Mouse (Mus musculus) lung, embryonic 14.5 days (tissue): ENCODE results near the gene Zmynd12. TPM values are rescaled to one million over a fixed set of nuclear protein-coding genes. Genes with fewer than 3 reads are reported as not detected.

Experiments used
- ATAC-seq: fragments of 200-750 bp; cut with Nextera tagmentation; 2 replicates; pipeline ENCODE4 v1.8.0; 2017; ENCODE audit warnings: mild to moderate bottlenecking, moderate TSS enrichment, moderate library complexity; ENCODE audit not compliant: insufficient read depth
- DNase-seq: peaks from one replicate; pipeline ENCODE4 v3.0.0-alpha.2; 2015
- H3K27ac ChIP-seq: fragments of 300-500 bp; sonication (generic); 2 replicates; pipeline ENCODE4 v1.5.1; 2014; ENCODE audit warnings: low read depth, mild to moderate bottlenecking, moderate library complexity
- H3K27me3 ChIP-seq: fragments of 300-500 bp; sonication (generic); 2 replicates; pipeline ENCODE4 v1.6.1; 2014; ENCODE audit warnings: low read length, control low read depth; ENCODE audit not compliant: insufficient read depth
- H3K36me3 ChIP-seq: fragments of 300-500 bp; sonication (generic); 2 replicates; pipeline ENCODE4 v1.6.1; 2014; ENCODE audit warnings: control low read depth; ENCODE audit not compliant: insufficient read depth
- H3K4me1 ChIP-seq: fragments of 300-500 bp; sonication (generic); 2 replicates; pipeline ENCODE4 v1.6.1; 2014; ENCODE audit warnings: antibody characterized with exemption, control low read depth; ENCODE audit not compliant: insufficient read depth
- H3K4me2 ChIP-seq: fragments of 300-500 bp; sonication (generic); 2 replicates; pipeline ENCODE4 v1.6.1; 2014; ENCODE audit warnings: mild to moderate bottlenecking
- H3K4me3 ChIP-seq: fragments of 300-500 bp; sonication (generic); 2 replicates; pipeline ENCODE4 v1.5.1; 2014; ENCODE audit warnings: low read depth, low read length
- H3K9ac ChIP-seq: fragments of 300-500 bp; sonication (generic); 2 replicates; pipeline ENCODE4 v1.6.1; 2014
- H3K9me3 ChIP-seq: fragments of 300-500 bp; sonication (generic); 2 replicates; pipeline ENCODE4 v1.6.1; 2016; ENCODE audit warnings: low read depth, low read length, control low read depth
- CTCF ChIP-seq: IDR thresholded peaks from 2 replicates; pipeline ENCODE4 v1.5.1; 2016; ENCODE audit warnings: antibody characterized with exemption, low read depth
- WGBS: fragments of 180-500 bp; shearing (Covaris S2); extraction: QIAGEN DNeasy Blood & Tissue Kit; methylation state at CpG from one replicate; pipeline ENCODE4 v1.1.7; 2014; 5-methylcytosine and 5-hydroxymethylcytosine counted together
- polyA plus RNA-seq: library from polyadenylated mRNA; unstranded; fragments of >200 nt; fragmentation: Nextera tagmentation; extraction: Ambion mirVana; gene quantifications from 2 replicates; pipeline ENCODE4 v1.2.1, GENCODE M21; 2014

The Zmynd12 gene
- polyA plus RNA-seq, 1 experiment from 2014 or later, result 0.16 TPM

DNA sequence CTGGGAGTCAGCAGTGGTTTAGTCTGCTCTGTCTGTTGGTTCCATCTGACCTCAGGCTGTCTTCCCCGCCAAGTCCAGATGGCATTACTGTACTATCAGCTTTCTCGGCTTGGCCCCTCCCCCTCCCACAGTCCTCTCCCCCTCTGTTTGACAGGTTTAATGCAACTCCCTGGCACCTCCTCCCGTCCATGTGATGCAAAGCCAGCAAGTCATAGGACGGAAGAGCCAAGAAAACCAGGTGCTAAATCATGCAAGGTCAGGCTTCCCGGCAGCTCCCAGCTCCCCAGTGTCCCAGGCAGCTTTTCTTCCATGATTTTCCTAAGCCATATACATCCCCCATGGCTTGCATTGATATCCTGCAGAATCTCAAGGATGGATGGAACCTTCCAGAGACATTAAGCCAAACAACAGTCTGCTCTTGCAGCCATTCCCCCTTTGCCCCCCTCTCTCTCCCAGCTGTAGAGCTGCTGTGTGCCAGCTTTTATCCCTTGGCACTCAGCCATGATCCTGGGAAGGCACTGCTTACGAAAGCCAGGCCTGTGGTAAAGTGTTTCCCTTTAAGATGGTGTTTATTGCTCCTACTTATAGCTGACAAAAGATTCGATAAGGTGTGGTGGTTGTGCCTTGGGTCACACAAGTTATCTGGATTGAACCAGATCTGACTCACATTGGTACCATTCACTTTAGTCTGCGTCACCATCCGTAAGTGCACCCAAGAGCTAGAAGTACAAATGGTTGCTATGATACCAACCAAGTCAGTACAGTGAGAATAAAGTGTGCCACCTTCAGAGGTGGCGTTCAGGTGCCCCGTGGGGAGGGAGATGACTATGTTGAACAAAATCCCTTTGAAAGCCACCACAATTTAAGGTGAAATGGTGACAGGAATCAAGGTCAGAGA is 40.5 kb downstream of the Zmynd12 start:
- Histone ChIP-seq H3K27ac (peak overlapping the region; percentile 52), H3K9me3 (no peaks in the 10 kb centered on the region), H3K36me3 (no peaks in the 10 kb centered on the region), H3K4me2 (peak overlapping the region; percentile 23; the same call in 1 of the 2 replicates), H3K4me1 (peaks cover 18% of the 10 kb centered on the region), H3K27me3 (no peaks in the 10 kb centered on the region), H3K4me3 (no peak overlapping the region), H3K9ac (no peak overlapping the region)
- ATAC-seq, result peak; percentile 78
- TF ChIP-seq CTCF, result 0 out of 2 replicates have a peak, but pooled peaks have one; percentile 9
- 24% methylated on average over 11 of the region's 11 CpGs for WGBS
- peak; percentile 89 for DNase-seq

DNA sequence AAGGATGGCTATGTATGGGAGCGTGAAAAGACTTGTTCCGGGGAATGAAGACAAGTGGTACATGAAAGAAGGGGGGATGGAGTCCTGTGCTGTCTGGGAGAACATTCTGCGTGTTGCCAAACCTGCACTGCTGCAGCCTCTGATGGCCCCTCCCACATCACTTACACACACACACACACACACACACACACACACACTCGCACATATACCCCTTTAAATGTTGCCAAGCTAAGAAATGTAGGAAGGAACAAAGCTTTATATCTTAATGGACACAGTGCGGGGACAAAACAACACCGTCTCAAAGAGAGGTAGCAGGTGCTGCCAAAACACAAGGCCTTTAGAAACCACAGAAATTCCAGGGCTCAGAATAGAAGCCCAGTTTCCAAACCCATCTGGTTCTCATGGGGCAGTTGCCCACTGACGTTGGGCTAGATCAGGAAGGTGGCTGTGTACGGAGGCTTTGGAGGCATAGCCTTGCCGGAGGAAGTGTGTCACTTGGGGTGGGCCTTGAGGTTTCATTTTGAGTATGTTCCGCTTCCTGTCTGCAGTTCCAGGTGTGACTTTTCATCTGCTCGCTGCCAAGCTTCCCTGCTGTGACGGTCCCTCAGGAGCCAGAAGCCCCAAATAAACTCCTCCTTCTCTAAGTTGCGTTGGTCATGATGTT is 41.3 kb downstream of the Zmynd12 start:
- Histone ChIP-seq H3K4me3 (no peak overlapping the region), H3K27ac (0 out of 2 replicates have a peak overlapping the region, but pooled peaks have one; percentile 26), H3K9ac (no peak overlapping the region), H3K27me3 (no peaks in the 10 kb centered on the region), H3K4me1 (peaks cover 18% of the 10 kb centered on the region), H3K4me2 (no peak overlapping the region), H3K9me3 (no peaks in the 10 kb centered on the region), H3K36me3 (no peaks in the 10 kb centered on the region)
- ATAC-seq, result no peak
- WGBS, result 64% methylated on average over 13 of the region's 13 CpGs
- TF ChIP-seq CTCF, result no peak
- DNase-seq, result no peak

DNA sequence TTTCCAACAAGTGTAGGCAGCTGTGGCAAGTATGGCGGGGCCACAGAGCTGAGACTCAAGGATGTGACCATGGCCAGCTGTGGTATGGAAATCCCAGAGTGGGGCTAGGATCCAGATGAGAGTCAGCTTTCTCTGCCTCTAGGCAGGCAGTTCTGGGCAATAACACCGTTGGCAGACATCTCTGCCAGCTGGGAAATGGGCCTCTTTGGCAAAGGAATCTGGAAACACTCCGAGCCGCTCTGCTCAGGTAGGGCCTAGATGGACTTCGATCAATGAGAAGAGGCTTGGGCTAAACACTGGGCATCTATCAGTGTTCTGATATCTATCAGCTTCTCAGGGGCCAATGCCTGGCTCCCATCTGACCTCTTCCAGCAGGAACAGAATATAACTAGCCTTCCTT is 43.2 kb downstream of the Zmynd12 start:
- Histone ChIP-seq H3K4me2 (no peak overlapping the region), H3K4me3 (no peak overlapping the region), H3K9ac (no peak overlapping the region), H3K9me3 (no peaks in the 10 kb centered on the region), H3K27me3 (no peaks in the 10 kb centered on the region), H3K27ac (no peak overlapping the region), H3K36me3 (no peaks in the 10 kb centered on the region), H3K4me1 (peaks cover 18% of the 10 kb centered on the region)
- no peak for TF ChIP-seq CTCF
- ATAC-seq, result no peak
- WGBS, result 82% methylated on average over 5 of the region's 5 CpGs
- DNase-seq, result no peak

DNA sequence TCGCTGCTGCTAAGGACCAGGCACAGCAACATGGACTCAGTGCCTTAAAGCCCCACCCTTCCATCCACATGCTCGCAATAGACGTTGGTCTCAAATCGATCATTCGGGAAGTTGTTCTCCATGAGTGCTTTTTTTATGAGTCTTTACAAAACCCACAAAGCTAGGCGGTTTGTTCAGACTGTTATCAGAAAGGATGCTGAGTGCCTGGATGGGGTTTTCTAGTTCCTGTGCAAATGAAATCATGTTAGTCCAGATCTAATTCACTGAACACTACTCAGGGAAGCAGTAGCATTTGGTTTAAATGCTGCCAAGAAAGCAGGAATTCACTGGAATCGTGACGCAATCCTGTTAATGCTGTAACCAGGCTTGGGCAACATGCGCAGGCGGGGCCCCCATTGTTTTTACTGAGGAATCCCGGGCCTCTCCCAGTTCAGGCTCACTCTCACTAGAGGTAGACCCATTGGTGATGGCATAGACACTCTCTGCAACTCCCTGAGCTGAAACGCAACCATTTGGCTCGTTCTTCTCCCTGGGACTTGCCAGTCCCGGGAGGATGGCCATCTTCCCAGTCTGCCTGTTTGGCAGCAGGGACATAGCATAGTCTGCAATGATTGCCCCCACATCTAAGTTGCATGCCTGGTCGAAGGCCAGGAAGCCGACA is 45.2 kb downstream of the Zmynd12 start:
- H3K9me3 ChIP-seq, result no peaks in the 10 kb centered on the region
- 0 out of 2 replicates have a peak overlapping the region, but pooled peaks have one; percentile 6 for H3K27ac ChIP-seq
- peaks cover 14% of the 10 kb centered on the region for H3K4me1 ChIP-seq
- DNase-seq (peak; percentile 38), ATAC-seq (no peak)
- no peak overlapping the region for H3K9ac ChIP-seq
- H3K4me3 ChIP-seq, result no peak overlapping the region
- TF ChIP-seq CTCF, result no peak
- H3K4me2 ChIP-seq, result no peak overlapping the region
- H3K27me3 ChIP-seq, result no peaks in the 10 kb centered on the region
- 79% methylated on average over 16 of the region's 16 CpGs for WGBS
- no peaks in the 10 kb centered on the region for H3K36me3 ChIP-seq

DNA sequence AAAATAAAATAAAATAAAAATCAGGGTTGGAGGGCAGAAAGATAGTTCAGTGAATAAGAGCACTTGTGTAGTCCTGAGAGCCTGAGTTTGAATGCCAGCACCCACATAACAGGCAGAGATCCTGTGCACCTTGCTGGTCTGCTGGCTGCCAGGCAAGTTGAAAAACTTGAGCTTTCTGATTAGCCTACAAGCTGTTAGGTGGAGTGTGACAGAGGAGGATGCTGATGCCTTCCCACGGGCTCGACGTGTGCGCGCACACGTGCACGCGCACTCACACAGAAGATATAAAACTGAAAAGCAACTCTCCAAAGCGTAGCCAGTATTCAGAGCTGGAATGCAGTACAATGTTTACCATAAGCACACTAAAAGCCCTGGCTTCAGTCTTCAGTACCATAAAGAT is 49.9 kb downstream of the Zmynd12 start:
- Histone ChIP-seq H3K4me3 (no peak overlapping the region), H3K27ac (no peak overlapping the region), H3K9me3 (no peaks in the 10 kb centered on the region), H3K4me2 (no peak overlapping the region), H3K36me3 (no peaks in the 10 kb centered on the region), H3K9ac (no peak overlapping the region), H3K4me1 (peaks cover 3% of the 10 kb centered on the region; the same call in 1 of the 2 replicates), H3K27me3 (no peaks in the 10 kb centered on the region)
- ATAC-seq (no peak), DNase-seq (no peak)
- no peak for TF ChIP-seq CTCF
- WGBS, result 54% methylated on average over 9 of the region's 9 CpGs

DNA sequence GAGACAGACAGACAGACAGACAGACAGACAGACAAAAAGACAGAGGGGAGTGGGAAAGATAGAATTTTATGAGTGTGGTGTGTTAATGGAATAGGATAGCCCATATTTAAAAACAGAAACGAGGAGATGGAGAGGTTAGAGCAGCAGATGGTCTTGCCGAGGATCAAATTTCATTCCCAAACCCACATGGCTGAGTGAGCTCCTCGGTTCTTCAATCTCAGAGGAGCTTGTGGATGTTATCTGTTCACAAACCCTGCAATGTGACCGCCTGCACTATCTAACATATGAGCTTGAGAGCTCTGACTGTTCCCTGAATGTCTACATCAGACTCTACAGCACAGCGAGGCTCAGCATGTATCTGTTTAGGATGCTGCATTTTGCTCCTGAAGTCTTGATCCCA is 50.5 kb downstream of the Zmynd12 start:
- Histone ChIP-seq H3K9ac (no peak overlapping the region), H3K27me3 (no peaks in the 10 kb centered on the region), H3K4me1 (peaks cover 3% of the 10 kb centered on the region; the same call in 1 of the 2 replicates), H3K4me3 (no peak overlapping the region), H3K36me3 (no peaks in the 10 kb centered on the region), H3K27ac (no peak overlapping the region), H3K4me2 (no peak overlapping the region), H3K9me3 (no peaks in the 10 kb centered on the region)
- TF ChIP-seq CTCF, result no peak
- DNase-seq (no peak), ATAC-seq (no peak)
- WGBS, result 16% methylated on average over 5 of the region's 5 CpGs
